Mouse (Mus musculus) gastrocnemius, adult 18-20 months (tissue): ENCODE results near the gene Mvb12b. TPM values are rescaled to one million over a fixed set of nuclear protein-coding genes. Genes with fewer than 3 reads are reported as not detected.

Experiments used
- DNase-seq: peaks from one replicate; pipeline ENCODE4 v3.0.0; 2021; ENCODE audit warnings: low spot score
- total RNA-seq, 2 experiments: library from RNA; stranded (reverse); gene quantifications; 2 replicates each; pipeline ENCODE4 v1.2.3; 2021

Mvb12b gene
- total RNA-seq, 2 experiments from 2014 or later = 27.5 to 27.9 TPM

- DNase-seq = peak; percentile 23
Observed at GRCm38 (mm10) chr2:33886386-33887327, 1.1 kb downstream of the Mvb12b start.

GRCm38 (mm10) chr2:33885264-33885651 is 2.5 kb downstream of the Mvb12b start:
- DNase-seq = no peak

DNA sequence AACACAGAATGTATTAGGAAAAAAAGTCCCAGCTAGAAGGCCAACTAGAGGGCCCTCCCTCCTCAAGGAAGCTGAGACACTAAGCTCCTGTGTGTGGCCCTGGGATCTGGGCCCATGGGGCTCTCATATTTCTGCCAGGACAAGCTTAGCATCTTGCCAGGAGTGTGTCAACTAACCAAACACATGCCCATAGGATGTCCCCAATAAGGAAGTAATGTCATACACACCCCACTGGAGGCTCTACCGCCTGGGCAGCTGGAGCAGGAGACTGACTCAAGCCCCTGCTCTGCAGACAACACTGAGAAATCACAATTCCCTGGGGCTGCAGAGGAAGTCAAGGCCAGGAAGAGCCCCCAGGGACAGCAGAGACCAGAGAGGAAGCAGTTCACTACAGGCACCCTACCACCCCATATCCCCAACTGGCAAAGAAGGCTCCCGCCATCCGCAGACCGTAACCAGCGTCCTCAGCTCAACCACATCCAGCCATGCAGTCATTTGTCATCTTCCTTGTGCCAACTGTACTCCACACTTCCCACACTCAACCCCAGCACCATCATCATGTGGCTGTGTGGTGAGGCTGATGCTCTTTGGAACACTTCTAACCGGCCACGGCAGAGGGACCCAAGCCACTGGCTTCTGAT is 3.0 kb downstream of the Mvb12b start:
- DNase-seq = peak; percentile 82

GRCm38 (mm10) chr2:33879223-33879622 is 8.5 kb downstream of the Mvb12b start:
- no peak for DNase-seq

- DNase-seq = no peak
Observed at GRCm38 (mm10) chr2:33878437-33878836, 9.3 kb downstream of the Mvb12b start.

DNA sequence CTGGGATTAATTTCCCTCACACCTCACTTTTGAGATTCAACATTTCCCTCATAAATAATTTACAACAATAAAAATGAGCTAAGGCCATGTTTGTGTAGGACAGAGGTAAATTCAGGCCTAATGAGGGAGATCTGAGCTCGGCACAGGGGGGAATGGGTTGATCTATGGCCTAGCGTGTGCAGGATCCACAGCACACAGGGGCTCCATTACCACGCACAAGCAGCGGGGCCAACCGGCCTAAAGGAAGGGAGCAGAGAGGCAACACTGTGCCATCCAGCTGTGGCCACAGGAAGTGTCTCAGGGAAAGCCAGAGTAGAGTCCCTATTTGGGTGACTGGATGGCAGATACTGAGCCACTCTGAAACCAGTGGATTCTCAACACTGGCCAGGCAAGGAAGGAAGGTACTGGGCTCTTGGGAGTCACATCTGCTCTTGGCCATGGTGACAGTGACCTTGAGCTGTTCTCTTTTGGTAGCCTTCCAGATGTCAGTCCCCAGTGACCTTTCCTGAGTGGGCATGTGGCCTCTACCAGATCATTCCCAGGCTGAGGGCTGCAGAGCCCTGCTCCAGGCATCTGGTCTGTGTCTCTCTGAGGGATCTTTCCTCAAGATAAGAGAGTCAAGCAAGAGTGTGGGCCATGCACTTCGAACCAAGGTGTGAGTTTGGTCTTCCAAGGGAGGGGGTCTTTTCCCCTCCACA is 9.9 kb downstream of the Mvb12b start:
- DNase-seq = no peak

DNA sequence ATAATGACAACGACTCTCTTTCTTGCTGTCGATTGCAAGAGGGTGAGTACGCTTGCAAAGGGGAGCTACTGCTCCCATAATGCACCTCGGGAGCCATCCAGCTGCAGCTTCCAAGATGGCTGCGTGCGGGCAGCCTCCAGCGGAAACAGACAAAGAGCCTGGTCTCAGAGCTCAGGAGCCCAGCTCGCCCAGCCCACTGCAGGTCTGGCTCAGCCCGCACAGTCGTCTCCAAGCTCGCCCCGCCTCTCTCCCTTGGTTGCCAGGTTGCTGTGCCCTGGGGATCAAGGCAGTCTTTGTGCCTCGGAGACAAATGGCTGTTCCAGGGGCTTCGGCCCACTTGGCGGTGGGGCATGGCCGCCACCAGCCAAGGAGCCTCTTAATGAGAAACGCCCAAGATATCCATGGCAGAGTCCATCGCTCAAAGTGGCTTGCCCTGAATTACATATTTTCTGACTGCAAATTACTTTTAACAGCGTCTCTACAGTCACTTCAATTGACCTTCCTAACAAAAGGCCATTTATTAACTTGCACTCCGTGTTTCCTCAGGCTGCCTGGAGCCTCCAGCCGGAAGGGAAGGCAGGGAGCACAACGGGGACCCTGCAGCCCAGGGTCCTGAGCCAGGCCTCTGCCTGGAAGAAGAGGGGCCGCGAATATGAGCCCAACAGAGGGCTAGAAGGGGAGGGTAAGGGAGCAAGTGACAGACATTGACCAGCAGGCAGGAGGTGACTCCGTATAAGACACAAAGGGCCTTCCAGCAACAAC is 11.0 kb downstream of the Mvb12b start:
- peak; percentile 39 for DNase-seq

- DNase-seq = no peak
Observed at GRCm38 (mm10) chr2:33875594-33875993, 12.2 kb downstream of the Mvb12b start.

DNA sequence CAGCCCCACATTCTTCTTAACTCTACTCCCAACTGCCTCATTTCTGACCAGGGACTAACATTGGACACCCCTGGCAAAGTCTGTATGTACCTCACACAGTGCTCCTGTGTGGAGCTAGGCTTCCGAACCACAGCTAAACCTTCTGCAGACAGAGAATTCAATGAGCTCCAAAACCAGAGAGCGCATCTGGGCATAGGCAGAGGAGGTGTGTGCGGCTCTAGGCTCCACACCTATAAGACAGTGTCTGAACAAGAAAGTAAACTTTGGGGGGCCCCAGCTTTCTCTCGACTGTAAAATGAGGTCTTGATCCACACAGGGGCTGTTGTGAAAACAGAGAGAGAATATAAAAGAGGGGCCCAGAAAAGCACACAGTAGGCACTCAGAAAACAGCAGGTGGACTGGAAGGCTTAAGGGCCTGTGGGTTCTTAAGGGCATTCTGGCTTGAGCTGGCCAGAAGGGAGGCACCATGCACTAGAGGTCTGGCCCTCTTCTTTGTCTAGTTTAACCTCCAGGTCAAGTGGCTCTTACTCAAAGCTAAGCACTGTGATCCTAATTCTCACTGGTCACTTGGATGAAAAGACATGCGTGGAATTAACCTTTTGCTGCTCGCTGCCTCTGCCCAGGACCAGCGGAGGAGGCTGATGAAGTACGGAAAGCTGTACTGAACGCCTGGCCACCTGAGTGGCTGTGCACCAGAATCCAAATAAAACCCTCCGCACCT is 12.7 kb downstream of the Mvb12b start:
- DNase-seq = no peak

DNA sequence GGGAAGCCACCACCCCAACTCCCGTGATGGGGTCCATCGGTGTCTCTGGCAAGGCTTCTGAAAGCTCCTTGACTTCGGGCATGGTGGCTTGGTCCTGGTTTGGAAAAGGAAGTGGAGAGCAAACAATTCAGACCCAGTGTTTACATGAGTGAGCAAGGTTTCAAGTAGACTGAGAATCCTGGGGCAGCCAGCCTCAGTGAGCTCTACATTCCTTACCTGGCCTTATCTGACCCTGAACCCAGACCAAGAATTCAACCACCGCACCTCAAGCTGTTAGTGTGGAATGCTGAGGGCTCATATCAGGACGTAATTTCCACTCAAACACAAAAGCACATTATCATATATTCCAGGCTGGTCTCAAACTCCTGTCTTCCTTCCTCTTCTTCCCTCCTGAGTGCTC is 13.4 kb downstream of the Mvb12b start:
- no peak for DNase-seq

- no peak for DNase-seq
Observed at GRCm38 (mm10) chr2:33873501-33873900, 14.2 kb downstream of the Mvb12b start.

- DNase-seq = no peak
Observed at GRCm38 (mm10) chr2:33872841-33873271, 14.9 kb downstream of the Mvb12b start.

DNA sequence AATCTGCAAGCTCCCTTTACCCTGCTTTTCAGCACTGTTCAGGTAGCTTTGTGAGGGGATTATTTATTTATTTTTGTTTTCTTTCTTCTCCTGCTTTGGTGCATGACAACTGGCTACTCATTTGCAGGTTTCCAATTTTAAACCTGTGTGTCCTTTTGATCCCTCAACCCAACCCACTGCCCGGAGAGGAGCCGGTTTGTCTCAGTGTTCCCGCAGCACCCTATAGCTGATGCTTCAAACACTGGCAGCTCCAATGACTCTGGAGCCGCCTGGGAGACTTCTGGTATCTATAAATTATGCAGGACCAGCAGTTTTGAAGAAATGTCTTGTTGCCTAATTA is 16.6 kb downstream of the Mvb12b start:
- no peak for DNase-seq

DNA sequence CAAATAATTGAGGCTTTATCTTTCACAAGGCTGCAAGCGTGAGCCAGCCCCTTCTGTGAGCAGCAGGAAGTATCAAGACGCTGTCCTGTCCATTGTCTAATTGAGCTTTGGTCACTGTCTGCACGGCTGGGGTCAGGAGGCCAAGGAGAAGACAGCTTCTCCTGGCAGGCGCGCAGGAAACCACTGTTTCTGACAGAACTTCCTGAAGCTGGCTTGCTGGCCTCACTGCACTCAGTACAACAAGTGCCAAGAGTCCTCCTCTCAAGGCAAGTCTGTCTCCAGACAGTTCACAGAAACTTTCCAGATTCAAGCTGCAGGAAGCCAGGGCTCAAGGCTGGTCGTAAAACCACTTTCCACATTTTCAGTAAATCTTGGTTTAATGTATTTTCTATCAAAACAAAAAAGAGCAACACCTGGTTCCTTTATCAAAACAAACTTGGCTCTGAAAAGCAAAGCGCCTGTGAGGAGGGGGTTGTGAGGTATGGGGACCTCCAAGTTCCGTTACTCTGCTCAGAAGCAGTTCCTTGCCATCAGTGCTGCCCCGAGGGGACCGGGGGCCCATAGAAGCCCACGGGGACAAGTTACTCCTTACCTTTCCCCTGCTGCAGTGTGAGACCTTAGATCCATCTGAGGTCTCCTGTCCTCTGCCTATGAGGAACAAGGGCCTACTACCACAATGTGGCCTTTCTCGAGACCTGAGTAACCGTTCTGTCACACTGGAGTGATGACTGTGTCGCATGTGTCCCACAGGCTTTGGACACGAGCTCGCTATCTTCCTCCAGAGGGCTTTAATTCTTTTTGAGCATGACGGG is 17.2 kb downstream of the Mvb12b start:
- DNase-seq = peak; percentile 38

DNA sequence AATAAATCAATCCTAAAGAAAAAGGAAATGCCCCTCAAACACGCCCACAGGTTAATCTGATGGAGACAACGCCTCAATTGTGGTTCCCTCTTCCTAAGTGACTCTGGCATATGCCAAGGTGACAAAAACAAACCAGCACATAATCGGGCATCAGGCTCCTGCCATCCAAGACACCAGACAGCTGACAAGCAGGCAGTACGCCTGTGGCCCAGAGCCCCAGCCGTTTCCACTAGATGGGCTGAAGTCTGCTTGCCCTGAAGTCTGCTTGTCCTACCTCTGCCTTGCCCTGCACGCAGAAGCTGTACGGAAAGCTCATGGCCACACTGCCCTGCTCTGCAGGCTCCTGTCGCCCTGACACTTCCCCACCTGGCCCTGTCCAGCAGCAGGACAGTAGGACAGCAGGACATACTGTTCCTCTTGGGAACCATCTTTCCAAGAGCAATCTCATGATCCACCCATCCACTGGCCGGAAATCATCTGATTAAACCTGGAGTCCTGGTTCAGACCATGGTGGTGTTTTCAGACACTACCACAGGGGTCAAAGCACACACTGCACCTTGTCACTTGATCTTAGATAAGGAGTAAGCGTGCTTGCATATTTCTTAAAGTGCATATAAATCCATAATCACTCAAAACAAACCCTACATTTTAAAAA is 17.9 kb downstream of the Mvb12b start:
- DNase-seq = no peak

DNA sequence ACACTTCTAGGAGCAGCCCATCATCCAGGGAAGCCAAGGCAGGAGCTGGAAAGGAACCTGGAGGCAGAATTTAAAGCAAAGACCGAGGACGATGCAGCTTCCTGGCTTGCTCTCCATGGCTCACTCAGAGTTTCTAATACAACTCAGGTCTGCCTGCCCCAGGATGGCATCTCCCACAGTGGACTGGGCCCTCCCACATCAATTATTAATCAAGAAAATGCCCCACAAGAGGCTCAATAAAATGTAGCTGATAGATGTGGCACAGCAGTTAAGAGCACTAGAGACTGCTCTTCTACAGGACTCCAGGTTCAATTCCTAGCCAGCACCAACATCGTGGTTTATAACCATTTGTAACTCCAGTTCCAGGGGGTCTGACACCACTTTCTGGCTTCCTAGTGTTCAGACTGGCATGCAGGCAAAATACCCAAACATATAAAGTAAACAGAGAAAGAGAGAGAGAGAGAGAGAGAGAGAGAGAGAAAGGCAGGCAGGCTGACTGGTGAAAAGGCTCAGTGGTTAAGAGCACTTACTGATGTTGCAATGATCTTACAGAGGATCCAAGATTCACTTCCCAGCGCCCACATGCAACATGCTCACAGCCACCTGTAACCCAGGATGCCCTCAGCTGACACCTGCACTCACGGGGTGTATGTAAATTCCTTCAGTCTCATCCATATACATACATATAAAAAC is 18.6 kb downstream of the Mvb12b start:
- DNase-seq = no peak

- no peak for DNase-seq
Observed at GRCm38 (mm10) chr2:33868322-33868721, 19.4 kb downstream of the Mvb12b start.

- no peak for DNase-seq
Observed at GRCm38 (mm10) chr2:33856746-33857145, 31.0 kb downstream of the Mvb12b start.
